Mouse (Mus musculus) megakaryocyte, embryonic 14.5 days (primary cell): Measurements from ENCODE around the gene Tdrd12. TPM values are rescaled to one million over a fixed set of nuclear protein-coding genes. Genes with fewer than 3 reads are reported as not detected.
A peak's percentile ranks its signal among the peaks of the same experiment; 100 is the strongest.

ENCODE experiments used
- H3K27me3 ChIP-seq: replicated peaks from 2 replicates; pipeline ENCODE3; 2012; ENCODE audit warnings: inconsistent platforms
- H3K36me3 ChIP-seq: replicated peaks from 2 replicates; pipeline ENCODE3; 2012; ENCODE audit warnings: low read length, inconsistent platforms, mixed read lengths
- H3K4me1 ChIP-seq: 2 replicates; pipeline ENCODE4 v1.6.1; 2012; ENCODE audit warnings: inconsistent platforms
- H3K4me3 ChIP-seq: replicated peaks from 2 replicates; pipeline ENCODE3; 2012; ENCODE audit warnings: moderate library complexity, mild to moderate bottlenecking, inconsistent platforms
- H3K9me3 ChIP-seq: 2 replicates; pipeline ENCODE4 v1.6.1; 2012; ENCODE audit warnings: inconsistent platforms
- FLI1 ChIP-seq: IDR thresholded peaks from 2 replicates; pipeline ENCODE4 v1.6.1; 2012; ENCODE audit warnings: low read length, inconsistent platforms, mixed read lengths
- GATA1 ChIP-seq: IDR thresholded peaks from 3 replicates; pipeline ENCODE4 v1.6.1; 2012; ENCODE audit warnings: mixed read lengths, low read length, inconsistent platforms, borderline replicate concordance
- polyA plus RNA-seq: library from polyadenylated mRNA; stranded (reverse); fragments of >175 nt; gene quantifications from 2 replicates; pipeline ENCODE4 v1.2.3, GENCODE M21; 2012; ENCODE audit warnings: low replicate concordance; ENCODE audit not compliant: insufficient read depth

The Tdrd12 gene
- polyA plus RNA-seq, 1 experiment, result 0.12 TPM

GRCm38 (mm10) chr7:35564067-35564865 lies 26.7 kb upstream of the Tdrd12 start:
- Histone ChIP-seq H3K4me1 (peaks cover 27% of the 10 kb centered on the region), H3K36me3 (no peaks in the 10 kb centered on the region), H3K9me3 (no peaks in the 10 kb centered on the region), H3K27me3 (peaks cover 34% of the 10 kb centered on the region), H3K4me3 (no peak overlapping the region)
- TF ChIP-seq FLI1, result no peak
- TF ChIP-seq GATA1, result no peak

GRCm38 (mm10) chr7:35563071-35563470 lies 25.5 kb upstream of the Tdrd12 start:
- Histone ChIP-seq H3K36me3 (no peaks in the 10 kb centered on the region), H3K27me3 (peaks cover 44% of the 10 kb centered on the region), H3K4me1 (peaks cover 30% of the 10 kb centered on the region), H3K4me3 (no peak overlapping the region), H3K9me3 (no peaks in the 10 kb centered on the region)
- TF ChIP-seq FLI1, result no peak
- TF ChIP-seq GATA1, result no peak

GRCm38 (mm10) chr7:35559838-35560237 lies 22.3 kb upstream of the Tdrd12 start:
- TF ChIP-seq FLI1, result no peak
- no peak for TF ChIP-seq GATA1

DNA sequence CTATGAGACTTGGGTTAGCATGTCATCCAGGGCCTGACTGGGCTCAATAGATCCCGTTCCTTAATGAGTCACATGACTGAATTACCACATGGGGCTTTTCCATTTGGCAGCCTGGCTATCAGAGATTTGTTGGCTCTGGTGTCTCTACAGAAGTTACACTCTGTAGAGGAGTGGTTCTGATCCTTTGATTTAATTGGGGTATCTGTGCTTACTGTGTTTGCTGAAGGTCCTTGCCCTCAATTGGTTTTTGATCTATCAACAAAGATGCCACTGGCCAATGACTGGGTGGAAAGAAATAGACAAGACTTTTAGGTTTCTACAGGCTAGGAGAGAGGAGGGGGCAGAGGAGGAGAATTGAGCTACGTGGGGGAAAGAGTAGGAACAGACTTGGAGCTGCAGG lies 21.1 kb upstream of the Tdrd12 start:
- peaks cover 62% of the 10 kb centered on the region for H3K4me1 ChIP-seq

More at GRCm38 (mm10) chr7:35559838-35560237, 22.3 kb upstream of the Tdrd12 start:
- peaks cover 44% of the 10 kb centered on the region for H3K27me3 ChIP-seq
- H3K9me3 ChIP-seq, result no peaks in the 10 kb centered on the region
- no peaks in the 10 kb centered on the region for H3K36me3 ChIP-seq
- peaks cover 56% of the 10 kb centered on the region for H3K4me1 ChIP-seq
- no peak overlapping the region for H3K4me3 ChIP-seq

DNA sequence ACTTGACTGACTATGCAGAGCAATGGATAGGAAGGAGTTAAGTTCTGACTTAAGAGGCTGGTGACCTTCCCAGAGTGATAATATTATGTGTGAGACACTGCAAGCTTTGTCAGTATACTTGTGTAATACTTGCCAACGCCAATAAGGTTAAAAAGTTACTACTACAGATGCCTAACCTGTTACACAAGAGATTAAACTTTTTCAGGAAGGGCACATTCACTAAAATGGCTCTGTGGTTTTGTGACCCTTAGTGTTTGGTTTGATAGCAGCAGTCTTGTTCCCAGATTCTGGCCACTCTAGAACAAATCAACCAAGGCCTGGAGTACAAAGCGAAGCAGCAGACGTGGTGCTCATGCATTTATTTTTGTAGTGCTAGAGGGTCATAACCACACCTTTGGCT lies 20.0 kb upstream of the Tdrd12 start:
- Histone ChIP-seq H3K36me3 (peaks cover 4% of the 10 kb centered on the region), H3K27me3 (peaks cover 33% of the 10 kb centered on the region), H3K9me3 (no peaks in the 10 kb centered on the region), H3K4me3 (no peak overlapping the region), H3K4me1 (peaks cover 57% of the 10 kb centered on the region)
- no peak for TF ChIP-seq FLI1
- TF ChIP-seq GATA1, result no peak

More for the DNA sequence above, 21.1 kb upstream of the Tdrd12 start:
- TF ChIP-seq GATA1 (no peak), FLI1 (no peak)
- Histone ChIP-seq H3K27me3 (peaks cover 40% of the 10 kb centered on the region), H3K4me3 (no peak overlapping the region), H3K36me3 (no peaks in the 10 kb centered on the region), H3K9me3 (no peaks in the 10 kb centered on the region)

DNA sequence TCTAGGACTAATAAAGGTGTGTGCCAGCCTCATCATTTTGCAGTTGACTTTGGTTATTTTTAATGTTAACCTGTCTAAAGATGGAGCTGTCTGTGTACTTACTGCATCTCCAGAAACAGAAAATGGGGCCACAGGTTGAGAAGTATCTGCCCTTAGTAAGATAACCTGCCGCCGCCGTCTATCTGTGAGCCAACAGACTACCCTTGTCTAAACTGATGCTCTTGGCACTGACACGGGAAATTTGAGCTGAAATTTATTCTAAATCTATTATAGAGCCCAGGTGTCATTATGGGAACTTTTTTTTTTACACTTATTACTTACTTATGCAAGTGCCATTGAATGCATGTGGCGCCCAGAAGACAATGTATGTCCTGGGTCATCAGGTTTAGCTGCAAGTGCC lies 19.4 kb upstream of the Tdrd12 start:
- TF ChIP-seq FLI1 (no peak), GATA1 (no peak)
- peaks cover 28% of the 10 kb centered on the region for H3K27me3 ChIP-seq
- no peaks in the 10 kb centered on the region for H3K9me3 ChIP-seq
- H3K4me1 ChIP-seq, result peaks cover 57% of the 10 kb centered on the region
- no peak overlapping the region for H3K4me3 ChIP-seq
- H3K36me3 ChIP-seq, result peaks cover 7% of the 10 kb centered on the region

GRCm38 (mm10) chr7:35556205-35556603 lies 18.7 kb upstream of the Tdrd12 start, which contains the start of gene Nudt19:
Gene Nudt19 (minus strand): TSS chr7:35556304.
- Histone ChIP-seq H3K9me3 (no peaks in the 10 kb centered on the region), H3K4me1 (peaks cover 57% of the 10 kb centered on the region), H3K27me3 (peaks cover 23% of the 10 kb centered on the region), H3K4me3 (peak within 1 kb of the TSS; percentile 95), H3K36me3 (peaks cover 13% of the 10 kb centered on the region)
- no peak for TF ChIP-seq FLI1
- TF ChIP-seq GATA1, result no peak

DNA sequence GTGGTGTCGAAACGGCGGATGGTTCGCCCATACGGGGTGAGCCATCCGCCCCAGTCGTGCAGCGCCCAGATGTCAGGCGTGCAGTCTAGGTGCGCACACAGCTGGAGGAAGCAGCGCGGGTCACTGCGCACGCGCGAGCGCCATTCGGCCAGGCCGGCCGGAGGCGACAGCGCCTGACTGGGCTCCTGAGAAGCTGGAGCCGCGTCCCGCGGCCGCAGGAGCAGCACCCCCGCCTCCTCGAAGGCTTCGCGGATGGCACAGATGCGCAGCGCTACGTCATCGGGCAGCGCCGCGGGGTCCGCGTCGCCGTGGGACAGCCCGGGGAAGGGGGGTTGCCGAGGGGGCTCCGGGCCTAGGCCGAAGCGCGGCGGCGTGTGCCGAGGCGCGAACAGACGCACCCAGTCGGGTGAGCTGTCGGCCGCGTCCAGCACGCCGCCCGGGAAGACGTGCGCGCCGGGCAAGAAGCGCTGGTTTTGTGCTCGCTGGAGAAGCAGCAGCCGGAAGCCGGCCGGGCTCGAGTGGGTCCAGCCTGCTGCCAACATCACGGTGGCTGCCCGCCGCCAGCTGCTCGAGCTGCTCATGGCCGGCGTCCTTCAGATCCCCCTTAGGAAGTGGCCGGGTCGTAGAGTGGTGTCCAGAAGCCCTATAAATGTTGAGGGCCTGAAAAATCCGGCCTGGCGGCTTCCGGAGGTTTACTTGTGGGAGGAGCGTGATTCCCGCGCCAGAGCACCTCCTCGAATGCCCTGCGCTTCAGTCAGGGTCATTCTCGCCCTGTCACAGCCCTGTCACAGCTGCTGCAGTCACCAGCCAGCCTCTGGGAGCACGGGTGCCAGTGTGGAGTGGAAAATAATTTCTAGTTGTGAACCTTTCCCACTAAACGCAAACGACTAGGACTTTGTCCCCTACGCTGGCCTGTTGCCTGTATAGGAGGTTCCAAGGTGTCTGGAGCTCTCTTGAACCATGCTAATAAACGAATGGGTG lies 18.0 kb upstream of the Tdrd12 start:
- Histone ChIP-seq H3K36me3 (peaks cover 20% of the 10 kb centered on the region), H3K4me3 (peak overlapping the region; percentile 95), H3K27me3 (peaks cover 17% of the 10 kb centered on the region), H3K4me1 (peaks cover 50% of the 10 kb centered on the region), H3K9me3 (no peaks in the 10 kb centered on the region)
- no peak for TF ChIP-seq GATA1
- no peak for TF ChIP-seq FLI1

- peaks cover 12% of the 10 kb centered on the region for H3K27me3 ChIP-seq
- no peak for TF ChIP-seq FLI1
- TF ChIP-seq GATA1, result no peak
- peaks cover 42% of the 10 kb centered on the region for H3K4me1 ChIP-seq
- H3K36me3 ChIP-seq, result peaks cover 29% of the 10 kb centered on the region
- H3K9me3 ChIP-seq, result no peaks in the 10 kb centered on the region
- H3K4me3 ChIP-seq, result peak overlapping the region; percentile 95
Measured at GRCm38 (mm10) chr7:35554605-35555175, 17.1 kb upstream of the Tdrd12 start.
